Mouse (Mus musculus): Measurements from ENCODE around the gene Sh3yl1. TPM values are rescaled to one million over a fixed set of nuclear protein-coding genes. Genes with fewer than 3 reads are reported as not detected.

Sh3yl1 gene
- total and polyA plus RNA-seq, 3 experiments: 0.28 to 1.0 (median 0.59) TPM

DNA sequence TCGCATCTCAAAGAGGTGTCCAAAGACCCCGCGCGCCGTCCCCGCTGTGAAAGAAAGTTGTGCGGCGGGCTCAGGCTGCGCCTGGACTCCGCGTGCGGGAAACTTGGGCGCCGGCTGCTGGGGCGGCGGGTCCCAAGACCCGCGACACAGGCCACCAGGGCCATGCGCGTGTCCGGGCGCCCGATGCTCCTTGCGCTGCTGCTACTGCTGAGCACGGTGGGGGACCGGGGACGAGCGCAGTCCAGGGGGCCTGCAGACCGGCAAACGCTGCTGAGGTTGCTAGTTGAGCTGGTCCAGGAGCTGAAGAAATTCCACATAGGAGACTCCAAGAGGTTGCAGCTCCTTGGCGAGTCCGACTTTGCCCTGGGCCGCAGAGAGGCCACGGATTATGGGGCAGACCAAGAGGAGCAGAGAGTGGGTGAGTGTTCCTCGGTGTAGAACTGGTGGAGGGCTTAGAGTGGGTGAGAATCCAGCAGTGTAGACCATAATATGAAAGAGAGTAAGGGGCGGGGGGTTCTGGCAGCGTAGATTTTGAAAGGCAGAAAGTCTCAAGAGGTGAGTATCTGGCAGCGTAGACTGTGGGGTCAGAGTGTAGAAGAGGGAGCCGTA is 26.7 kb upstream of the Sh3yl1 start:
- Histone ChIP-seq H3K27ac (ENCODE audit: insufficient read depth, low read depth) (no peak overlapping the region), H3K79me2 (replicated peaks; ENCODE audit: control insufficient read depth, extremely low read depth, insufficient read depth, poor library complexity, severe bottlenecking) (no peaks in the 10 kb centered on the region), H3K4me3 (replicated peaks in 1 of 3; ENCODE audit: low read depth in 2 of 3, low read length in 2 of 3, poor library complexity in 1 of 3) (no peak overlapping the region), H3K4me1 (ENCODE audit: control insufficient read depth in 1 of 2, insufficient read depth in 2 of 2) (no peaks in the 10 kb centered on the region), H3K9me3 (replicated peaks; ENCODE audit: low read length) (no peaks in the 10 kb centered on the region), H3K4me2 (ENCODE audit: insufficient read depth, low read depth, poor library complexity, severe bottlenecking) (no peak overlapping the region), H3K36me3 (replicated peaks in 1 of 2; ENCODE audit: control insufficient read depth in 1 of 2, insufficient read depth in 1 of 2, low read length in 1 of 2) (no peaks in the 10 kb centered on the region), H3K27me3 (replicated peaks) (no peaks in the 10 kb centered on the region), H3K9ac (ENCODE audit: insufficient read depth, low read depth) (no peak overlapping the region)
- dilution Hi-C loops (cut with MboI; ENCODE audit: extremely low pct_ligation_motif_present, extremely low pct_unique_long_range_greater_than_20kb, low sequenced_read_pairs) (no loop called here), in situ Hi-C loops (cut with MboI; ENCODE audit: low pct_ligation_motif_present, low pct_unique_long_range_greater_than_20kb, low sequenced_read_pairs) (loop anchor here (5.0 kb wide), 1 partner anchor 287 kb away; no protein-coding TSS in a partner anchor)
- TF ChIP-seq RCOR1 (conservative IDR thresholded peaks at IDR 0.05; ENCODE audit: low read depth, low read length) (no peak), ETS1 (conservative IDR thresholded peaks at IDR 0.05; ENCODE audit: low read depth, low read length) (no peak), POLR2AphosphoS2 (IDR thresholded peaks at IDR 0.05; ENCODE audit: low read depth, low read length) (no peak), IRF4 (IDR thresholded peaks at IDR 0.05; ENCODE audit: low read depth, low read length) (no peak), CHD2 (IDR thresholded peaks at IDR 0.05; ENCODE audit: low read length) (no peak), USF2 (conservative IDR thresholded peaks at IDR 0.05; ENCODE audit: low read depth, low read length) (no peak), KAT2A (IDR thresholded peaks at IDR 0.05; ENCODE audit: insufficient replicate concordance, low read length) (no peak), CTCF (conservative IDR thresholded peaks at IDR 0.05 in 1 of 2, IDR thresholded peaks at IDR 0.05 in 1 of 2; ENCODE audit: low read depth in 2 of 2, low read length in 2 of 2) (no peak), RAD21 (IDR thresholded peaks at IDR 0.05; ENCODE audit: low read depth, low read length) (no peak), JUN (IDR thresholded peaks at IDR 0.05; ENCODE audit: insufficient read depth, low read depth, low read length) (no peak), HCFC1 (IDR thresholded peaks at IDR 0.05; ENCODE audit: low read depth, low read length) (no peak), USF1 (IDR thresholded peaks at IDR 0.05; ENCODE audit: low read depth, low read length) (no peak), TCF12 (IDR thresholded peaks at IDR 0.05; ENCODE audit: low read depth, low read length) (no peak), NRF1 (IDR thresholded peaks at IDR 0.05; ENCODE audit: low read depth, low read length) (no peak), CHD1 (IDR thresholded peaks at IDR 0.05; ENCODE audit: low read depth, low read length) (no peak), ZNF384 (IDR thresholded peaks at IDR 0.05; ENCODE audit: low read depth, low read length) (no peak)
- DNase-seq (ENCODE audit: extremely low read depth): no peak

DNA sequence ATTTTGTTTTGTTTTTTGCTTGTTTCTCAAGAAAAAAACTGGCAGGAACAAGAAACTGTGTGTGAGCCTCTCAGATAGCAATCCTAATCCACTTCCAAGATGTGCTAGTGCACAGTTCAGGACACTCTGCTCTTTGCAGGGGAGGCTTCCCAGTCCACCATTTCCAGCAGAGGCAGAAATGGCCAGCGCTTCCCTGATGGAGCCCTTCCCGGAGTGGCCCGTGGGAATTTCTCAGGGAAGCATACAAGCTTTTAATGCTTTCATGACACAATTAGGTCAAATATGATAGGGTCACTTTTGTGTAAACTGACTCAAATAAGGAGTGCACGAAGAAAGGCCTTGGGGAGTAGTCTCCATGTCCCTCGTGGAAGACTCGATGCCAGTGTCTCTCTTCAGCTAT is 25.6 kb upstream of the Sh3yl1 start:
- in situ Hi-C loops (cut with MboI; ENCODE audit: low pct_ligation_motif_present, low pct_unique_long_range_greater_than_20kb, low sequenced_read_pairs): no loop called here

More for the DNA sequence above, 25.6 kb upstream of the Sh3yl1 start:
- H3K4me1 ChIP-seq (ENCODE audit: control insufficient read depth in 1 of 2, insufficient read depth in 2 of 2): no peaks in the 10 kb centered on the region
- no peak overlapping the region for H3K9ac ChIP-seq (ENCODE audit: insufficient read depth, low read depth)
- H3K36me3 ChIP-seq (replicated peaks in 1 of 2; ENCODE audit: control insufficient read depth in 1 of 2, insufficient read depth in 1 of 2, low read length in 1 of 2): no peaks in the 10 kb centered on the region
- H3K9me3 ChIP-seq (replicated peaks; ENCODE audit: low read length): no peaks in the 10 kb centered on the region
- DNase-seq (ENCODE audit: extremely low read depth): no peak
- H3K4me3 ChIP-seq (replicated peaks in 1 of 3; ENCODE audit: low read depth in 2 of 3, low read length in 2 of 3, poor library complexity in 1 of 3): no peak overlapping the region
- H3K27ac ChIP-seq (ENCODE audit: insufficient read depth, low read depth): no peak overlapping the region
- H3K79me2 ChIP-seq (replicated peaks; ENCODE audit: control insufficient read depth, extremely low read depth, insufficient read depth, poor library complexity, severe bottlenecking): no peaks in the 10 kb centered on the region
- H3K27me3 ChIP-seq (replicated peaks): no peaks in the 10 kb centered on the region
- dilution Hi-C loops (cut with MboI; ENCODE audit: extremely low pct_ligation_motif_present, extremely low pct_unique_long_range_greater_than_20kb, low sequenced_read_pairs): no loop called here
- TF ChIP-seq SIN3A (IDR thresholded peaks at IDR 0.05; ENCODE audit: low read length) (no peak), POLR2A (IDR thresholded peaks at IDR 0.05; ENCODE audit: low read depth, low read length) (no peak), RCOR1 (conservative IDR thresholded peaks at IDR 0.05; ENCODE audit: low read depth, low read length) (no peak), JUND (conservative IDR thresholded peaks at IDR 0.05; ENCODE audit: low read depth, low read length) (no peak), NRF1 (IDR thresholded peaks at IDR 0.05; ENCODE audit: low read depth, low read length) (no peak), MAFK (IDR thresholded peaks at IDR 0.05; ENCODE audit: insufficient replicate concordance, low read length) (no peak), SMC3 (IDR thresholded peaks at IDR 0.05; ENCODE audit: low read depth, low read length) (no peak), IRF4 (IDR thresholded peaks at IDR 0.05; ENCODE audit: low read depth, low read length) (no peak)
- H3K4me2 ChIP-seq (ENCODE audit: insufficient read depth, low read depth, poor library complexity, severe bottlenecking): no peak overlapping the region

Measured in CH12.LX (cell line).